Mouse (Mus musculus) brain, adult 2 months (tissue): ENCODE data around the gene Cacna1f.

Experiments used
- DNase-seq: peaks from one replicate; pipeline ENCODE4 v3.0.0; 2011; ENCODE audit warnings: low read depth, low spot score

The Cacna1f gene

DNA sequence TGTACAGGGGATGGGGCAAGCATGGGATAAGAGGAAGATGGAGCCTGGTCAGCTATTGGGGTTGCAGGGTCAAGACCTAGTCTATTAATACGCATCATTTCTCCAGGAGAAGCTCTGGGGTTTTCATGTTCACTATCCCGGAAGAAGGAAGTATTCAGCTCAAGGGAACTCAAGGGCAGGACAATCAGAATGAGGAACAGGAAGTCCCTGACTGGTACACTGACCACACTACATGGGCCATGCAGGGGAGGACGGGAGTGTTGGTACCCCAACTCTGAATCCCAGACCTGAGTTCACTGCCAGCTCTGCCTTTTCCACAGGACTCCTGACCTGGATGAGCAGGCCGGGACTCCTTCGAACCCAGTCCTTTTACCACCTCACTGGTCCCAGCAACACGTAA is 25.7 kb downstream of the Cacna1f start:
- no peak for DNase-seq

DNA sequence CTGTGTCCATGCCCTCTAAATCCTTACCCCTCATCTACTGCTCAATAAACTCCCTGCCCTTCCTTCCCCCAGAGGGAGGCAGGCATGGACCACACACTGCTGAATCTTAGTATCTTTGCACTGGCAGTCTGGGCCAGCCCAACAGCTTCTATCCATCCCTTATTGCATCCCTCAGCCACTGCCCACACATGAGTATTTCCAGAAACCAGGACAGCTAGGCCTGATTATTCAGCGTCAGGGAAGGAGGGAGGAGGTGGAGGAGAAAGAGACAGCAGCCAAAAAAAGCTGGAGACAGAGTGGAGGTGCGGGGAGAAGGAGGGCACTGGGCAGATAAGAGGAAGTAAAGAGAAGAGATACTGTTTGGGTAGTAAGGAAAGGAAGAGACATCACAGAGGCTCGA is 28.2 kb downstream of the Cacna1f start:
- DNase-seq = peak; percentile 85

DNA sequence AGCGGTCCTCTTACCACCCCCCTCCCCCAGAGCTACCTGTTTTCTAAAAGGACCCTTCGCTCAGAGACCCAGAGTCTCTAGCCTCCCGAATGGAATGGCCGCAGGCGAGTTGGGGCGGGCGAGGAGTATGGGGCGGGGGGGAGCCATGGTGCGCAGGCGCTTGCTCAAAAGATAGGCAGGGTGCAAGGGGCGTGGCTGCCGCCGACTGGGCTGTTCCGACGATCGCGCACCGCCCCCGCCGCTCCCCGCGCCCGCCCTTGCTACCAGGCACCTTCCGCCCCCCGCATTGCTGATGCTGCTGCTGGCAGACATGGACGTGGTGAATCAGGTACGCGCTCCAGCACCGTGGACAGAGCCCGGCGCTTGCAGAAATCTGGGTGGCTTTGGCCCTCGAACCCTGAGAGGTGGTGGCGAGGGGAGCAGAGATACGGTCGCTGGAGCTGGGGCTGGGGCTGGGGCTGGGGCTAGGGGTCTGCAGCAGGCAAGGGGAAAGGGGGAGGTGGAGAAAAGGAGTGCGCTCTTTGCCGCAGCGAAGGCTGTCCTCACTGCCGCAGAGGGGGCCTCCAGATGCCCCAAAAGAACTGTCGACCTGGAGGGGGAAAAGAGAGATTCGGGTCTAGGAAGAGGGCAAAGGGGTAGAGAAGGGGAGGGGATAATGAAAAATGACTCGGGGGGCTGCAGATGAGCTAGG is 31.7 kb downstream of the Cacna1f start, which contains the start of gene Syp:
Syp (plus strand) TSS at position 71 of the 691 bp plus-strand sequence.
- DNase-seq = peak; percentile 94

- DNase-seq = peak; percentile 80
Measured at GRCm38 (mm10) chrX:7639536-7640325, 32.8 kb downstream of the Cacna1f start.

GRCm38 (mm10) chrX:7640785-7641184 is 33.9 kb downstream of the Cacna1f start:
- DNase-seq = peak; percentile 61

- peak; percentile 85 for DNase-seq
Measured at GRCm38 (mm10) chrX:7645349-7645748, 38.5 kb downstream of the Cacna1f start.

DNA sequence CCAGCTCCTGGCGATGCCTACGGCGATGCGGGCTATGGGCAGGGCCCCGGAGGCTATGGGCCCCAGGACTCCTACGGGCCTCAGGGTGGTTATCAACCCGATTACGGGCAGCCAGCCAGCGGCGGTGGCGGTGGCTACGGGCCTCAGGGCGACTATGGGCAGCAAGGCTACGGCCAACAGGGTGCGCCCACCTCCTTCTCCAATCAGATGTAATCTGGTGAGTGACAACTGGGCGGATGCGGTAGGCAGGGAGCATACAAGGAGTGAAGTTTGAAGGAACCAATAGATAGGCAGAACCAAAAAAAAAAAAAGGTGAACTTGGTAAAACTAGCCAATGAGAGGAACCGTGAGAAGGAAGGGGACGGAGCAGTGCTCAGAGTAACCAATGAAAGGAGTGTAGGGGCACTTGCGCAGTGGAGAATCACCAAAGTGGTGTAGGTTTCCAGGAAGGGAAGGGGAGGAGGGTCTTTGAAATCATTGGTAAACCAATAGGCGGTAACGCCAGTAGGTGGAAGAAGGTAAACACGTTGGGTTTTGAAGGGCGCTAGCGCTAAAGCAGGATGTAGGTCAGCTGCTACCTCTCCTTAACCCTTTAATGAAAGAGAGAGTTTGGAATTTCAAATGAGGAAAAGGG is 41.9 kb downstream of the Cacna1f start:
- DNase-seq = peak; percentile 92

DNA sequence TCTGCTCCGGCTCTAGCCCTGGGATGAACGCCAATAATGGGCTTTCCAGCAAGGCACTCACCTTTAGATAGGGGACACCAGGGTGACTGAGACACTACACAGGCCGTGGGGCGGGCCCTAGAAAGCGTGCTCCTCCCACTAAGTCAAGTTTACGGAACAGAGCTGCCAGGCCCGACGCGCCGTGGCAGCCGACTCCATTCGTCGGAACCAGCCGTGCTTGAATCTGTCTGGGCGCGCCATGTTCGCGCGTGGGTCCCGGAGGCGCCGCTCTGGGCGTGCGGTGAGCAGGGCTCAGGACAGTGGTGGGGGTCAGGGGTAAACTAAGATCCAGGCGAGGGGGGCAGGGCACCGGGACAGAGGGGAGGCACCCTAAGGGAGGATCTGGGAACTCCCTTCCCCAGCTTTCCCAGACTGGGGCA is 50.3 kb downstream of the Cacna1f start, which contains the start of gene Prickle3:
Prickle3 (plus strand) TSS at position 40 of the 419 bp plus-strand sequence.
- peak; percentile 31 for DNase-seq

DNA sequence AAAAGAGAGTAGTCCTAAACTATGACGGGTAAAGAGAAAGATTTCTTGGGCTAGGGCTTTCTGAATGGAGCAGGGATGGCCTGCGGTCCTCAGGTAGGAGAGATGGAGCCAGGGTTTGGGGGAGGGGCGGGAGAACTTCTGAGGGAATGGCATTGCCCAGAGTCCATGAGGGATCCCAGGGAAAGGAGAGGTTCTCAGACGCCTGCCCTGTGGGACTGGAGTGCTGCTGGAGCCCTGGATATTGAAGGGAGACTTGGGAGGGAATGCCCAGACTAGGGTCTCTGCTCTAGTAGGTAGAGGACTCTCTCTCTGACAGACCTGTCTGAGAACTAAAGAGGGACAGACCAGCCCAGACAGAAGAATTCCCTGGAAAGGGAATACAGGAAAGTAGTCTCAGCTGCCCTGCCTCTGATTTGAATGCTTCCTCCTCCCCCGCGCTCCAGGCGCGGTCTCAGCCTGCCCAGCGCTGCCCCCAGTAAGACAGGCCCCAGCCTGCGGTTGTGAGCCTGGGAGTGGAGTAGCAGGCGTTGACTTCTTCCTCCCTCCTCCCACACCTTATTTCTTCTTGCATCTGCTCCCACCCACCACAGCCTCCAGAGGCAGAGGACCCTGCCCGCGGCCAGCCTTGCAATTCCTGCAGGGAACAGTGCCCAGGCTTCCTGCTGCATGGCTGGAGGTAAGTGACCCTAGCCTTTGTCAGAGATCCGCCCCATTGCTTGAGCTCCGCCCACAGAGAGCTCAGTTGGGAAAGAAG is 51.3 kb downstream of the Cacna1f start:
- no peak for DNase-seq

- DNase-seq = no peak
Measured at GRCm38 (mm10) chrX:7658785-7659589, 52.1 kb downstream of the Cacna1f start.

DNA sequence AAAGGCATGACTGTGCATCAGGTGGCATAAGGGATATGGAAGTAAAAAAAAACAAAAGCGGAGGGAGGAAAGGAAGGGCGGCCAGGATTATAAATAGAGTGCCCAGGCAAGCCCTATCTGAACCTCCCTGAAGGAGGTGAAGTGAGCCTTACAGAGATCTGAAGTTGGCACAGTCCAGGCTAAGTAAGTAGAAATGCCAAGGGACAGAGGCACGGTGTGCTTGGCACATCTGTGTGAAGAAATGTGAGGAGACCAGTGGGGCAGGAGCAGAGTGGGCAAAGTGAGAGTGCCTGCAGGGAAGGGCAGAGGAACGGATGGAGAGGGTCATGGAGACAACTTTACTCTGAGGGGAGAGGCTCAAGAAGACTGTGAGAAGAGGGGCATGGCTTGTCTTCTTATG is 54.2 kb downstream of the Cacna1f start:
- no peak for DNase-seq

GRCm38 (mm10) chrX:7662936-7663335 is 56.1 kb downstream of the Cacna1f start:
- no peak for DNase-seq

DNA sequence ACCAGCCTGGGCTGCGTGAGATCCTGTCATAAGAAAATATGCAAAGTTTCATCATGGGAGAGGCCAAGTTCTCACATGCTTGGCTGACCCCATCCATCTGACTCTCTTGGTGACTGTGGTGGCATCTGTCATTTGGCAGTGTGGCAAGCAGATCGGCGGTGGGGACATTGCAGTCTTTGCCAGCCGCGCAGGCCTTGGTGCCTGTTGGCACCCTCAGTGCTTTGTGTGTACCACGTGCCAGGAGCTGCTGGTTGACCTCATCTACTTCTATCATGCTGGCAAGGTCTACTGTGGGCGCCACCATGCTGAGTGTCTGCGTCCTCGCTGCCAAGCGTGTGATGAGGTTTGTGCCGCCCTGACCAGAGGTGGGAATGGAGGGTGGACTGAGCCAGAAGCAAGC is 57.9 kb downstream of the Cacna1f start:
- peak; percentile 90 for DNase-seq

GRCm38 (mm10) chrX:7665739-7666502 is 59.0 kb downstream of the Cacna1f start:
- no peak for DNase-seq

GRCm38 (mm10) chrX:7670390-7670881 is 63.6 kb downstream of the Cacna1f start:
- DNase-seq = peak; percentile 60

- no peak for DNase-seq
Measured at GRCm38 (mm10) chrX:7670921-7671623, 64.2 kb downstream of the Cacna1f start, which contains the start of gene Plp2. Plp2 (minus strand) TSS chrX:7671390.

DNA sequence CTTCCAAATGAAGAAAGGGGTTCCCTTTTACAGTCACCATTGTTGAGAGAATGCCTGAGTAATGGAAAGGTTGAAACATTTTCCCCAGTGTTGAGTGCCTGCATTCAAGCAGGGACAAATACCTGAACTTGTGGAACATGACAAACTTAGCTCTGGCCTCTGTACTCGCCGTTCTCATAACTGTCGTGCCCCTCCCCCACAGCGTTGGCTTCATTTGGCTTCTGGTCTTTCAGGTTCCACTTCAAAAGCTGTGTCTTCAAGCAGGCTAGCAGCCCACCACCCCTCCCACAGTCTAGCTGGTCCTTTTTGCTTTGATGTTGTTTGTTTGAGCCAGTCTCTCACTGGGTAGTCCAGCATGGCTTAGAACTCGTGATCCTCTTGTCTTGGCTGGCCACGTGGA is 65.9 kb downstream of the Cacna1f start:
- DNase-seq = no peak

- DNase-seq = no peak
Measured at GRCm38 (mm10) chrX:7673578-7674281, 66.8 kb downstream of the Cacna1f start.
